Mouse (Mus musculus): ENCODE data around the gene Cc2d1a.
A peak's percentile ranks its signal among the peaks of the same experiment; 100 is the strongest.

Gene Cc2d1a

DNA sequence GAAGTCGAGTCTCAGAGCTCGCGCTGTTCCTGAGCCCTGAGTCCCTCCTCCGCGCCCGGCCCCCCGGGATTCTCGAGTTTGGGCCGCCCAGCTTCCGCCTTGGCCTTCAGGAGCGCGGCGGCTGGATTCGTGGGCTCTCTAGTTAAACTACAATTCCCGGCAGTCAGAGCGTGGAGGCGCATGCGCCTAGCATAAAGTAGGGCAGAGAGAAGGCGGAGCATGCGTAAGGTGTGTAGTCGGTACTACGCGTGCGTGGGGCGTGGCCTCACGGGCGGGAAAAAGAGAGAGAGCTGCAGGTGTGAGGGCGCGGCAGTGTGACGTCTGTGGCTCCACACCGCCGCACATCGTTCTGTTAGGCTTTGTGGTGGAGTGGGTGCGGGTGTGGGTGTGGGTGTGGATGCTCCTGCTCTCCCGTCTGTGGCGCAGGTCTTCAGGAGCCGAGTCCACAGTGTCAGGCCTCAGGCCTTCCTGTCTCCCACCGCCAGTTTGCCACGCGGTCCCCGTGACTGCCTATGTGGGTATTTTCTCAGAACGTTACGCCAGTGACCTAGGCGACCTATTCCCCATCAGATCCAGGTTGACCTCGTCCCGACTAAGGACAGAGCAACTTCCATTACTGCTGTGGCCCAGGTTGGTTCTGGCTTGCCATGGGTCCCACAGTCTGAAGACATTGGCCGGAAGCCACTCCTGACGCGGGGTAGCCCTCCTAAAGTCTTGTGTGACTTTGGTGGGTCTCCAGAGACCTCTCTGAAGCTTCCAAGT, at the start of gene Cc2d1a, which contains the start of gene 4930432K21Rik:
Gene Cc2d1a (minus strand): TSS at position 168 of the 762 bp plus-strand sequence.
Gene 4930432K21Rik (plus strand): TSS at position 257 of the 762 bp plus-strand sequence.
- peak; percentile 97 for DNase-seq

DNA sequence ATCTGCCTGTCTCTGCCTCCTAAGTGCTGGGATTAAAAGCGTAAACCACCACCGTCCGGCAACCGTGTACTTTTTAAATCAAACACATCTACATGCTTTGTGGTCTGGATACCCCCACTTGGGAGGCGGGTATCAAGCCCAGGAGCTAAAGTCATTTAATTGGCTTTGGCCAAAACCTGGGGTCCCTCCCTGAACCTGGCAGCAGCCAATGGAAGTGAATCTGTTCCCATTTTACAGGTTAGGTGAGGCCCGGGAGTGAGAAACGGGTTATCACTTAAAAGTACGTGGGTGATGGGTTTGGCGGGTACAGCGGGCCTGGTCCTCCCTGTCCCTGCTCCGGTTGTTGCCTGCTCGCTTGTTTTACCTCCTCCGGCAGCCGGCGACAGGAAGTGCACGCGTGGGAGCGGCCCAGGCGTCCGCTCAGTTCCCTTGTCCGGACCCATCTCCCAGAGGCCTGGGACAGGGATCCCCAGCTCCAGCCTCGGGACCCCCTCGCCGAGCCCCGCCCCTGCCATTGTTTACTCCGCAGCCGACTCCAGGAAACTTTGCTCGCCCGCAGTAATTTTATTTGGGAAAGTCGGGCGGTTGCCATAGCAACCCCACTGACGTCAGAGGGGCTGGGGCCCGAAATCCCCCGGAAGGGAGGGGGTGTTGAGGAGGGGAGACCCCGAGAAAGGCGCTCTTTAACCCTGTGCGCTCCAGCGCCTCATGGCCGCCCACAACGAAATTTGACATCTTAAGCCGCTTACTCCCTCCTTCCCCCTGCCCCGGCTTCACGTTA, 49.6 kb upstream of the Cc2d1a start:
- DNase-seq, result peak; percentile 58

- DNase-seq, result no peak
These were observed 46.5 kb upstream of the Cc2d1a start for GRCm38 (mm10) chr8:84194224-84194743.

- DNase-seq, result no peak
These were observed 45.8 kb upstream of the Cc2d1a start for GRCm38 (mm10) chr8:84193566-84193965.

DNA sequence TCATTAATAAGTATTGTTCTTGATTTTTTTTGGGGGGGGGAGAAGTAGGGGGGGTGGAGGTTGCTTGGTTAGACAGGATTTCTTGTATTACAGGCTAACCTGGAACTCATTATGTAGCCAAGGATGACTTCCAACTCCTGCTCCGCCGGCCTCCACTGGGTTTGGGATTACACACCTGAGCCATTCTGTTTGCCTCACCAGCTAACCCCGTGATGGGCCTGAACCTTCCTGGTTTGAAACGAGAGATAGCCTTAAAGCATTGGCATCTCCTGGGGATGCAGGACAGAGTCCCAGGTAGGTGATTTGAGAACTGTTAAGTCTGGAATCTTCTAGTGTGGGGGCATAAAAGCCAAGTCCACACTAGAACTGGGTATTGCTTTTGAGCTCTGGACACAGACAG, 45.4 kb upstream of the Cc2d1a start:
- no peak for DNase-seq

- DNase-seq, result no peak
These were observed 44.8 kb upstream of the Cc2d1a start for GRCm38 (mm10) chr8:84192555-84192954.

DNA sequence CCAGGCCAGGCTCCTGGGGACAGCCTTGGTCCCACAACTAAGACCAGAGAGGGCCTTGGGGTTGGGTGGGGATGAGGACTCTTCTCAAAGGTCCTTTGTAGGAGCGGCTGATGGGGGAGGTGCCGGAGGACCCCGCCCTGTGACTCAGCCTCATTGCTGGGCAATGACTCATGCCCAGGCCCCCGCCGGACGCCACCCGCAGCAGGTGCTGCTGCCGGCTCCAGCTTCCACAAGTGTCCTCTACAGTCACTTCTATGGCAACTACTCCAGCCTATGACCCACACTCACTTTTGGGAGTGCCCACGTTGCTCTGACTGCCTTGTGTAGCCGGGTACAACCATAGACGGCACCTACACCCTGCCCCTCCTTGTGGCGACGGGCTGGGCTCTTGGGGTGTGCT, 44.3 kb upstream of the Cc2d1a start:
- peak; percentile 76 for DNase-seq

- no peak for DNase-seq
These were observed 42.6 kb upstream of the Cc2d1a start for GRCm38 (mm10) chr8:84190191-84190867.

DNA sequence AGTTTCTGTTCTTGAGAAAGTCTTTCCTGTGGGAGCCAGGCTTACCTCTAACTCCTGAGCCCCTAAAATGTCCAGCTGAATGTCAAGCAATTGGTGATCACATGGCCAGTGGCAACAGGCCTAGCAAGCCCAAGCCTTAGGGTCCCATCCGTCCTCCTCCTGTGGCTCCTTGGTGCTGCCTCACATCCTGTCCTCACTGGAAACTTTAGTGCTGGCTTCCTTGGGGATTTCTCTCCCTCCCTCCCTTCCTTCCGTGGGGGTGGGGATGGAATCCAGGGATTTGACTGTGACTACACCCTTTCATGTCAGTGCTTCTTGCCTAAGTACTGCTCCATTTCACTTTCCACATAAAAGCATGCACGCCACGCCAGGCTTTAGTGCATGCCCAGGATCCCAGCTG, 41.9 kb upstream of the Cc2d1a start:
- DNase-seq, result no peak

DNA sequence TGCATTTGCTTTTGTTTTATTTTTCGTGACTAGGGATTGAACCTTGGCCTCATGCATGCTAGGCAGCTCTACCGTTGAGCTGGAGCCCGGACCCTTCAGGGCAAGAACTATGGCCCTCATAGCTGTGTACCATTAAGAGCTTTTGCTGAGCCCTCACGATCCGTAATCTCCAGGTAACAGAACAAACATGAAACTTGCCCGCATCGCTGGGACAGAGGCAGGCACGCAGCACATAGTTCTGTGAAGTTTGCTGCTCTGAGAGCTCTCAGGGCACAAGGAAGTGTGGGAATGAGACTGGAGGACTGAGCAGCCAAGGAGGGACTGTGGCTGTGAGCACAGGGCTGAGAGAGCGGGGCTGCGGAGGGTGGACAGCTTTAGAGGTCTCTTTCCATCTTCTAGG, 40.9 kb upstream of the Cc2d1a start:
- DNase-seq, result no peak

GRCm38 (mm10) chr8:84187065-84187755, 39.5 kb upstream of the Cc2d1a start:
- no peak for DNase-seq

- DNase-seq, result peak; percentile 67
These were observed 38.8 kb upstream of the Cc2d1a start for GRCm38 (mm10) chr8:84186547-84186946.

DNA sequence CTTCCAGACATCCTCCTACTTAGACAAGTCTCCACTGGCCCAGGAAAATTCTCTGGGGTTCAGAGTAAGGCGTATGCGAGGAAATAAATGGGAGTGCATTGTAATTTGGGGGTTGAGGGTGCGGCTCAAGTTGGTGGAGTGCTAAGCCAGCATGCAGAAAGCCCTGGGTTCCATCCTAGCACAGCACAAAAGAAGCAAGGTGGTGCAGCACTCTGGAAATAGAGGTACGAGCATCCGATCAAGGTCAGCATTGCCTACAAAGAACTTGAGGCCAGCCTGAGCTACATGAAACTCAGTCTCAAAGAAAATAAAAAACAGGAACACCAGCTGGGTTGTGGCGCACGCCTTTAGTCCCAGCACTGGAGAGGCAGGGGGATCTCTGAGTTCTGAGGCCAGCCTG, 37.4 kb upstream of the Cc2d1a start, which contains the start of gene Nanos3:
Gene Nanos3 (minus strand): TSS at position 101 of the 400 bp plus-strand sequence.
- DNase-seq, result no peak

GRCm38 (mm10) chr8:84184085-84185043, 36.6 kb upstream of the Cc2d1a start:
- no peak for DNase-seq

DNA sequence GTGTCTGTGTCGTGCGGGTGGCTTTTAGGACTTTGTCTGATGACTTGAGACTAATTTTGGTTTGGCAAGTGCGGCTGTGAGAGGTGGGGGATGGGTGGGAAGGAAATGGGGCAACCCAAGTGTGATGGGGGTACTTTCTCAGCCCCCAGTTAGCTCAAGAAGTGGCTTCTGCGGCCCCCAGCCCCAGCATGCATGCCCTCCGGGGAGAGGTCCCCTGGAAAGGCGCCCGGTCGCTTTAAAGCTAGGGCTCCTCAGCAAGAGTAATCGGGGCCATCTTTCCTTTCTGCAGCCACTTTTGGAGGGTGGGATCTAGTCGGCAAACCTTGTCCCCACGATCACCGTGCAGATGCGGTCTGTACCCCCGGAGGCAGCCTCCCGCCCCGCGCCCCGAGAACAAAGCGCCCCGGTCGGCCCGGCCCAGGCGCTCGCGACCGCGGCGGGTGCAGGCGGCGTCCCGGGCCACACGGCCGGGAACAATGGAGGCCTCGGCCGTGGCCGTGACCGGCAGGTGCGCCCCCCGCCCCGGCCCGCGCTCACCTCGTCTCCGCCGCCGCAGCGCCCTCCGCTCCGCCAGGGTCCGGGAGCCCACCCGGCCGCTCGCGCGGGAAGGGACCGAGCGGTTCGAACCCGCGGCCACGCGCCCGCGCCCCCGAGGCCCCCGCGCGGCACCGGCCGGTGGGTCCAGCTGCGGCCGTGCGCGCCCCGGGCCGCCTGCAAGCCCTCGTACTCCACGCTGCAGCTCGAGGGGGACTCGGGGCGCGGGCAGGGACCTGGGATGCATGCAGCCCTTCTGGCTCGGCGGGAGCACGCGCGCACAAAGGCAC, 35.7 kb upstream of the Cc2d1a start:
- DNase-seq, result no peak

GRCm38 (mm10) chr8:84182833-84183232, 35.1 kb upstream of the Cc2d1a start:
- no peak for DNase-seq

DNA sequence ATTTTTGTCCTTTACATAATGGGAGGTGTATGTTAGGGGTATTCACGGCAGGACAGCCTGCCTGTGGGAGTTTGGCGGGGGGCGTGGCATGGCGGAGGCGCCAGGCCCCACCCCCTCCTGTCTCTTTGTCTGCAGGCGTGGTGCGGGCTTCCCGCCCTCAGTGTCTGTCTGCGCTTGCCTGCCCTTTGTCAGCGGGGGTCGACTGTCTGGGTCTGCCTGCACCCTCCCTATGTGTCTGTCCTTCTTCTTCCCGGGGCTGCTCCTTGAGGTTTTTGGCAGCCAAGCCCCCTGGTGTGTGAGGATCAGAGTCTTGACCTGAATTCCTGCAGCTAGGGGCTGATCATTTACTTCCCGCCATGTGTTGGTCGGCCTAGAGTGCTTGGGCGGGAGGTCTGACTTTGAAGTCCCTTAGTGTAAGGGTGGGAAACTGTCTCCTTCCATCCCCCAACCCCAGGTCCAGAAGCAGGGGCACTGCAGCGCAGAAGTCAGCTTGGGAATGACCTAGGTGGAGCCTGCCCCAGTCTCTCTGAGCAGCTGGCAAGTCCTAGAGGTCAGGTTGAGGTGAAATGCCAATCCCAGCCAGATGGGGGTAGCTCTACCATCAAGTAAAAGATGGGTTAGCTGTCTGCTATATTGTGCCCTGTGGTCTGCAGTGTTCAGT, 32.9 kb upstream of the Cc2d1a start:
- no peak for DNase-seq

DNA sequence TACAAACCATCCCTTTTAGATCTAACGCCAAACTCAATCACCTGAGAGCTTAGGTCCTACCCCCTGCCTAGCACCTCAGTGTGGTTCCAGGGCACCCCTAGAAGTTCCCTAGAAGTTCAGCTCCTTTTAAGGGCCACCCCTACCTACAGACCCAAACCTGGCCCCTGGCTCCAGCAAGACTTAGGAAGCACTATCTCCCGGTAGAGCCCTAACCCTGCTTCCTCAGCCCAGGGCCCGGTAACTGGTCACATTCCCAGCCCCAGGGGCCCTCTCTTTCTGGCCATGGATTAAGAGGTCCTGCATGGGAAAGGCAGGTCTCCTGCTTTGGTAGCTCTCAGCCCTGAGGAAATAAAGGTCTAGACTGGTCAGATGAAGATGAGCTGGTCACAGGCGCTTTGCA, 32.2 kb upstream of the Cc2d1a start:
- no peak for DNase-seq

DNA sequence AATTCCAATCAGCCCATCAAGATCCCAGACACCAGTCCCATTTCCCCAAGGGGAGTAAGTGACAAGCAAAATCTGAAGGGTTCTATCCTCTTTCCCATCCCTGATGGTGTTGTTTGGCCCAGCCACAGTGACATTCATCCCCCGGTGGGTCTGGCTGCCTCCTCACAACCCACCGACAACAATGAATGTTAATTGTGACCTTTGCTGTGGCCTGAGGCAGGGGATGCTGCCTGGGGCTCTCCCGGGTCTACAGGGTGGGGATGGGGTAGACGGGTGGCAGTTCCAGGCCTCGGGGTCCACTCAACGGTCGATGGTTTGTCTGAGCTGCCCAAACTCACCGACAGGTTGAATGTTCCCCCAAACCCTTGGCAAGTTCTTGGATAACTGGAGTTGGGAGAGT, 30.9 kb upstream of the Cc2d1a start:
- DNase-seq, result no peak

- no peak for DNase-seq
These were observed 29.7 kb upstream of the Cc2d1a start for GRCm38 (mm10) chr8:84177405-84177804.

Data from layer of hippocampus, adult 9-11 months (tissue).